In genomic region chr3:89159211-89159610, GRCm38 (mm10) we compare ENCODE assay signal across 9 mouse cellular contexts. TPM values are rescaled to one million over a fixed set of nuclear protein-coding genes. Genes with fewer than 3 reads are reported as not detected.
DNase-seq lines count a peak whose midpoint lies in the region; ATAC-seq lines count a peak whose summit lies in the region.
"Had no signal": no experiment of that assay in that cellular context is flagged by ENCODE, and none has a peak within 500 bp of the region (broad histone marks: within the 10 kb centered on the region; RNA-seq: fewer than 3 reads in every experiment).

No protein-coding gene starts in this region.

- H3K9ac ChIP-seq in limb, embryonic 12.5 days (replicated peaks), result no peak overlapping the region; the same call in 1 of the 2 replicates
- H3K9ac ChIP-seq in midbrain, embryonic 13.5 days (replicated peaks), result peak overlapping the region; percentile 90

- ATAC-seq in limb, embryonic 12.5 days (ENCODE audit: insufficient number of reproducible peaks, insufficient read depth, low FRiP score, low TSS enrichment, low read depth), result no peak
- ATAC-seq in midbrain, embryonic 13.5 days, result peak; percentile 25

- peak overlapping the region; percentile 74 for H3K4me3 ChIP-seq in embryonic facial prominence, embryonic 10.5 days
- peak overlapping the region; percentile 59 for H3K4me3 ChIP-seq in limb, embryonic 12.5 days (replicated peaks)
- H3K4me3 ChIP-seq in midbrain, embryonic 13.5 days (replicated peaks), result peak overlapping the region; percentile 88

- H3K36me3 ChIP-seq in embryonic facial prominence, embryonic 10.5 days (replicated peaks), result no peaks in the 10 kb centered on the region
- no peaks in the 10 kb centered on the region for H3K36me3 ChIP-seq in limb, embryonic 12.5 days
- no peaks in the 10 kb centered on the region for H3K36me3 ChIP-seq in midbrain, embryonic 13.5 days

- H3K4me1 ChIP-seq in embryonic facial prominence, embryonic 10.5 days, result peaks cover 29% of the 10 kb centered on the region
- H3K4me1 ChIP-seq in limb, embryonic 12.5 days (replicated peaks), result peaks cover 16% of the 10 kb centered on the region
- peaks cover 30% of the 10 kb centered on the region for H3K4me1 ChIP-seq in midbrain, embryonic 13.5 days (replicated peaks)

- peak overlapping the region; percentile 98 for H3K4me2 ChIP-seq in limb, embryonic 12.5 days
- peak overlapping the region; percentile 92 for H3K4me2 ChIP-seq in midbrain, embryonic 13.5 days (replicated peaks)

- intact Hi-C loops in heart, postnatal 36 days (cut with DNase I), result loop anchor here (5.0 kb wide), 1 partner anchor 42 kb away; no protein-coding TSS in a partner anchor

- H3K27ac ChIP-seq in embryonic facial prominence, embryonic 10.5 days (replicated peaks), result no peak overlapping the region
- no peak overlapping the region for H3K27ac ChIP-seq in limb, embryonic 12.5 days
- peak overlapping the region; percentile 56; the same call in 1 of the 2 replicates for H3K27ac ChIP-seq in midbrain, embryonic 13.5 days

- 2% methylated on average over 13 of the region's 13 CpGs for WGBS in embryonic facial prominence, embryonic 10.5 days
- whole genome bisulfite sequencing in limb, embryonic 12.5 days, result 2% methylated on average over 13 of the region's 13 CpGs
- WGBS in midbrain, embryonic 13.5 days, result 2% methylated on average over 13 of the region's 13 CpGs

- peaks cover 25% of the 10 kb centered on the region for H3K27me3 ChIP-seq in embryonic facial prominence, embryonic 10.5 days (replicated peaks; ENCODE audit: low read depth, poor library complexity, severe bottlenecking)
- H3K27me3 ChIP-seq in limb, embryonic 12.5 days, result peaks cover 35% of the 10 kb centered on the region
- H3K27me3 ChIP-seq in midbrain, embryonic 13.5 days, result 0 out of 2 replicates have a peak, but pooled peaks cover 4% of the 10 kb centered on the region

- DNase-seq in thymus, postnatal 14 days, result peak; percentile 56
- no peak for DNase-seq in thymus, postnatal 0 days (ENCODE audit: low spot score)
- DNase-seq in embryonic facial prominence, embryonic 10.5 days (ENCODE audit: low spot score), result peak; percentile 85
- DNase-seq in heart, postnatal 36 days, result peak; percentile 62 to 70
- DNase-seq in thymus, postnatal 4 days, result peak; percentile 68
- no peak for DNase-seq in layer of hippocampus, postnatal 36 days

- H3K9me3 ChIP-seq in embryonic facial prominence, embryonic 10.5 days, result no peaks in the 10 kb centered on the region
- H3K9me3 ChIP-seq in limb, embryonic 12.5 days, result no peaks in the 10 kb centered on the region
- no peaks in the 10 kb centered on the region for H3K9me3 ChIP-seq in midbrain, embryonic 13.5 days

RNA-seq across cellular contexts. Expression of gene Hcn3, which starts 0.8 kb away (rescaled TPM):
- 1.4 and 1.9 TPM in 2 replicates for polyA plus RNA-seq in thymus, postnatal 0 days (2015; fragmentation: Nextera tagmentation; extraction: Ambion mirVana)
- polyA plus RNA-seq in embryonic facial prominence, embryonic 10.5 days (2016; fragmentation: Nextera tagmentation; extraction: Ambion mirVana), result 3.5 and 3.6 TPM in 2 replicates
- total RNA-seq in heart, postnatal 36 days (2021), result under 1 TPM; 0.17 to 0.38 TPM
- polyA plus RNA-seq in limb, embryonic 12.5 days (2016; fragmentation: Nextera tagmentation; extraction: Ambion mirVana), result 2.2 and 2.8 TPM in 2 replicates
- 28.9 and 32.3 TPM in 2 replicates for polyA plus RNA-seq in midbrain, embryonic 13.5 days (2015; fragmentation: Nextera tagmentation; extraction: Ambion mirVana)
- 10 to 100 TPM; 11.8 to 12.1 TPM for total RNA-seq in layer of hippocampus, postnatal 36 days (2021)

RNA-seq across cellular contexts. Expression of gene Clk2, which starts 5.4 kb away (rescaled TPM):
- 18.1 and 22.3 TPM in 2 replicates for polyA plus RNA-seq in thymus, postnatal 0 days (2015; fragmentation: Nextera tagmentation; extraction: Ambion mirVana)
- 33.6 and 36.2 TPM in 2 replicates for polyA plus RNA-seq in embryonic facial prominence, embryonic 10.5 days (2016; fragmentation: Nextera tagmentation; extraction: Ambion mirVana)
- total RNA-seq in heart, postnatal 36 days (2021), result 10 to 100 TPM; 15.8 to 19.9 TPM
- 50.3 and 54.7 TPM in 2 replicates for polyA plus RNA-seq in limb, embryonic 12.5 days (2016; fragmentation: Nextera tagmentation; extraction: Ambion mirVana)
- 24.9 and 32.9 TPM in 2 replicates for polyA plus RNA-seq in midbrain, embryonic 13.5 days (2015; fragmentation: Nextera tagmentation; extraction: Ambion mirVana)
- total RNA-seq in layer of hippocampus, postnatal 36 days (2021), result 10 to 100 TPM; 52.0 to 53.4 TPM

RNA-seq across cellular contexts. Expression of gene Scamp3, which starts 18.1 kb away (rescaled TPM):
- polyA plus RNA-seq in thymus, postnatal 0 days (2015; fragmentation: Nextera tagmentation; extraction: Ambion mirVana), result 130 and 131 TPM in 2 replicates
- polyA plus RNA-seq in embryonic facial prominence, embryonic 10.5 days (2016; fragmentation: Nextera tagmentation; extraction: Ambion mirVana), result 108 and 117 TPM in 2 replicates
- total RNA-seq in heart, postnatal 36 days (2021), result 10 to 100 TPM; 49.8 to 49.9 TPM
- polyA plus RNA-seq in limb, embryonic 12.5 days (2016; fragmentation: Nextera tagmentation; extraction: Ambion mirVana), result 102 and 107 TPM in 2 replicates
- polyA plus RNA-seq in midbrain, embryonic 13.5 days (2015; fragmentation: Nextera tagmentation; extraction: Ambion mirVana), result 110 and 116 TPM in 2 replicates
- 10 to 100 TPM; 66.8 to 71.9 TPM for total RNA-seq in layer of hippocampus, postnatal 36 days (2021)

RNA-seq across cellular contexts. Expression of gene Pklr, which starts 23.3 kb away (rescaled TPM):
- polyA plus RNA-seq in thymus, postnatal 0 days (2015; fragmentation: Nextera tagmentation; extraction: Ambion mirVana), result not detected in 2 replicates
- 2.8 and 3.2 TPM in 2 replicates for polyA plus RNA-seq in embryonic facial prominence, embryonic 10.5 days (2016; fragmentation: Nextera tagmentation; extraction: Ambion mirVana)
- total RNA-seq in heart, postnatal 36 days (2021), result not detected
- polyA plus RNA-seq in limb, embryonic 12.5 days (2016; fragmentation: Nextera tagmentation; extraction: Ambion mirVana), result 0.24 and 0.36 TPM in 2 replicates
- 0.24 TPM in 1 of 2 replicates, not detected in the other for polyA plus RNA-seq in midbrain, embryonic 13.5 days (2015; fragmentation: Nextera tagmentation; extraction: Ambion mirVana)
- total RNA-seq in layer of hippocampus, postnatal 36 days (2021), result not detected
- total RNA-seq: gastrocnemius, postnatal 36 days had no signal

RNA-seq across cellular contexts. Expression of gene Fam189b, which starts 23.7 kb away (rescaled TPM):
- polyA plus RNA-seq in thymus, postnatal 0 days (2015; fragmentation: Nextera tagmentation; extraction: Ambion mirVana), result 71.2 and 80.1 TPM in 2 replicates
- 29.0 and 30.8 TPM in 2 replicates for polyA plus RNA-seq in embryonic facial prominence, embryonic 10.5 days (2016; fragmentation: Nextera tagmentation; extraction: Ambion mirVana)
- 1 to 10 TPM; 4.6 to 5.5 TPM for total RNA-seq in heart, postnatal 36 days (2021)
- 27.4 and 33.8 TPM in 2 replicates for polyA plus RNA-seq in limb, embryonic 12.5 days (2016; fragmentation: Nextera tagmentation; extraction: Ambion mirVana)
- 27.5 and 31.3 TPM in 2 replicates for polyA plus RNA-seq in midbrain, embryonic 13.5 days (2015; fragmentation: Nextera tagmentation; extraction: Ambion mirVana)
- total RNA-seq in layer of hippocampus, postnatal 36 days (2021), result 10 to 100 TPM; 57.8 to 71.0 TPM

Comparison
In these comparisons a context has a peak if more than half of its experiments do, and no peak if none do; other contexts are left out.
1. DNase-seq: peak in thymus, postnatal 14 days (single experiment), embryonic facial prominence, embryonic 10.5 days (single experiment), heart, postnatal 36 days (2 of 2) and thymus, postnatal 4 days (single experiment); none in thymus, postnatal 0 days (single experiment) and layer of hippocampus, postnatal 36 days (0 of 2).
2. Peak in every context shown above with its lines, with median percentiles within 50 percentile points of each other: H3K4me3 ChIP-seq.